Mouse (Mus musculus) mesoderm, embryonic 11.5 days (tissue): ENCODE measurements around the gene B3glct.

Experiments used
- DNase-seq: peaks from one replicate; pipeline ENCODE4 v3.0.0-alpha.2; 2012; ENCODE audit warnings: low read depth, low spot score

The B3glct gene

DNA sequence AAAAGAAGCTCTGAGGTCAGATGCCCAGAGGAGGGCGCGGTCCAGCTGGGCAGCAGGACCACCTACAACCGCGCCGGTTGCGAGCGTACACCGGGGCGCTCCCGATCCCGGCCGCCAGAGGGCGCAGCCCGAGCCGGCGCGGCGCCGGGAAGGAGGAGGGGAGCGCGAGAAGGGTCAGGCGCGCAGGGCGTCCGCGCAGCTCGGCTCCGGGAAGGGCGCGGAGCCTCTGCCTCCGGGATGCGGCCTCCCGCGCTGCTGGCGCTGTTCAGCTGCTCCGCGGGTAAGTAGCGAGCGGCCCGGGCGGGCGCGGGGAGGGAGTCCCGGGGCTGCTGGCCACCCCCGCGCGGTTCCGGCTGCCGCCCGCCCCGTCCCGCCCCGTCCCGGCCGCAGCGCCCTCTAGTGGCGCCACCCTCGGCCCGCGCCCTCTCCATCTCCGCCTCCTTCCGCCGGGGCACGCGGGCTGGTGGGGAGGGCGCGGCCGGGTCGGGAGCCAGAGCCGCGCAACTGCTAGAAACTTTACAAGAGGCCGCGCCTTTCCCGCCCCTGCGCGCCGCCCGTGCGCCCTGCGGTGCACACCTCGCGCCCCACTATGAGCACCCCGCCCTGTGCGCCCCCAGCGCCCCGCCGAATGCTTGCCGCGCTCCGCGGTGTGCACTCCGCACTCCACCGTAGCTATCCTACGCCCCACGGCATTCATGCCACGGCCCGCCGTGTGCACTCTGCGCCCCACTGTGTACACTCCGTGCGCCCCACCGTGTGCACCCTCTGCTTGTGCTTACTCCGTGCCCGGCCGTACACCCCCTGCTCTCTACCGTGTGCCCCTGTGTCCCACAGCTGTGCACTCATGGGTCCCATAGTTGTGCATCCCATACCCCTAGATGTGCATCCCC is at the start of gene B3glct:
B3glct (plus strand) TSS at position 131 of the 890 bp plus-strand sequence.
- DNase-seq = peak; percentile 87

DNA sequence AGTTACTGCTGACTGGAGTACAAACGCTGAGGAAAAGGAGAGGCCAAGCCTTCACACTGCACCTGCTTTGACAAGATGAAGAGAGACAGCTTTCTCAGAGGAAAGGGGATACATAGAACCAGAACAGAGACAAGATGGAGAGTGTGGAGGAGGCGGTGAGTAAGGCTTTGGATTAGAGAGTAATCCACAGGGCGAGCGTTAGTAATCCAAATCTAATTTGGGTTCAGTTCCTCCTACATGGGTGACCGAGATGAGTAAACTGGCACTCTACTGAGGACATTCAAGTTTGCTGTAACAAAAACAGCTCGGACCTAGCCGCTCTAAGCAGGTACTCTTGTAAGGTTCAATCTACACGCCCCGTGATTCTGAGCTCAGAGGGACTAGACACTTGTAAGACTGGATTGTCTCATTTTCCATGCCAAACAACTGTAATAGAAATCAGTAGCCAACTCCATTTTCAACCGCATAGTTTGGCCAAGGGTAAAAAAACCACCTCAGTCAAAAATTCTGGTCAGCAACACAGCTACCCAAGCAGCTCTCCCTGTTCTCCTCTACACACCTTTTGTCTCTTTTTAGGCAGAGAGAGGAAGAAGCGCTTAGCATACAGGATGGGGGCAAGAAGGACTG is 43.5 kb upstream of the B3glct start:
- no peak for DNase-seq

DNA sequence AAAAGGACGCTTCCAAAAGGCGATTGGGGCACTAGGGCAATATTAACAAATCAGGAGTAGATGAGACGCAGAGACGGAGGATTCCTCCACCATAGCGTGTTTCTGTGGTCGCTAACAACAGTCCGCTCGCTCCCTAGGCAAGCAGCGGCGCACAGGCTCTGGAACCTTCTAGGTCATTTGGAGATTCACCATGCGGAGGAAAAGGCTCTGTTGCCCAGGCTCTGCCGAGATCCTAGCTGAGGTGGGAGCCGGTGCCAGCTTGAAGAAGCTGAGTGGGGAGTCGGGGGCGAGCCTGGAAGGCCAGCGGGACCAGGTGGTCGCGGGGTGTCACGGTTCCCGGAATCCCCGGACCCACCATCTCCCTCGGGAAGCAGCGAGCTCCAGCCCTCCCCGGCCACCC is 42.5 kb upstream of the B3glct start:
- DNase-seq = no peak

DNA sequence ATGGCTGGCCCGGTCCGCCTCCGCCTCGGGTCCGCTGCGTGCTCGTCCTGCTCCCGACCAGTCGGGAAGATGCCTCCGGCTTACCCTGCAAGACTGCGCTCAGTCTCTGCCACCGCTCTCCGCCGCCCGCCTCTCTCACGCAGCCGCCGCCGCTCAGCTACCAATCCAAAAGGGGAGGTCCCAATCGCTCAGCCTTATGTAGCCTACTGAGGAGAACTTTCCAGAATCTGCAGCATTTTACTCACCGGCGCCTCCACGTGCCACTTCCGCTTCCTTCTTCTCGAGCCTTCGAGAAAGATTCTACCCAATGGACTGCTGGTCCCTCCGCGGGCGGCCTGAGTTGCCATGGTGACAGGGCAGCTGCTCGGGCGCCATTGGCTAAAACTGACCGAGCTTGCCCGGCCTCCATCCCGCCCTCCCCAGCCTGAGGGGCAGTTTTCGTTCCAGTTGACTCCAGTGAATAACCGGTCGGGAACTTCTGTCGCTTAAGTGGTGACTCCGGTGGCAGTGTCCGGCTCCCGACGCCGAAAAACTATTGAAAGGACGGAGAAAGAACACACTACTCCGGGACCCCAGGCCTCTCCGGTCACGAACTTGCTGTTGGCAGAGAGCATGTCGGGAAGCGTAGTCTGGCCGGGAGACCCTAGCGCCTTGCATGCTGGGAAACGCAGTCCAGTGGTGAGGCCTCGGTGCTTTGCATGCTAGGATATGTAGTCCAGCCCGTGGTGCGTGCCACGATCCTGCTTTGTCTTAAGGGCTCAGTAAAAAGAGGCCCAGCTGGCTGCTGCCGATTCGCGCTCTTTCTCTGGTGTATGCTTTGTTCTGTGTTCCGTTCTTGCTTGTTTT is 41.7 kb upstream of the B3glct start, which contains the start of gene Hsph1:
Hsph1 (minus strand) TSS at position 302 of the 846 bp plus-strand sequence.
- peak; percentile 98 for DNase-seq

DNA sequence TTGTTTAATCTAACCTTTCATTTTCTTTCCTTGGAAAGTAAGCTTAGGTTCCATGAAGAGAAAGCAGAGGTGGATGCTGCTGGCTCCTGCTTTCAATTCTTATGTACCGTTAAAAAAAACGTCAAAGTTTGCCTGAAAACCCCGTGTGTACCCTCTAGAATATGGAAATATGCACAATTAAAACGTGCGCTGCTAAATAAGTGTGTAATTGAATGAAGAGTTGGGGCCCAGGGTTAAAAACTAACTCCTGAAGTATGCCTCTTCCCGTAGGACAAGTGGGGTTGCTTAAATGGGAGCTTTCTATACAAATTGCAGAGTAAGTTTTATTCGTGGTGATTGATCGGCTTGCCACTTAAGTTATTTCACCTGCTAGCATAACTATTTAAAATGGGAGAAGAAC is 40.7 kb upstream of the B3glct start:
- DNase-seq = no peak

DNA sequence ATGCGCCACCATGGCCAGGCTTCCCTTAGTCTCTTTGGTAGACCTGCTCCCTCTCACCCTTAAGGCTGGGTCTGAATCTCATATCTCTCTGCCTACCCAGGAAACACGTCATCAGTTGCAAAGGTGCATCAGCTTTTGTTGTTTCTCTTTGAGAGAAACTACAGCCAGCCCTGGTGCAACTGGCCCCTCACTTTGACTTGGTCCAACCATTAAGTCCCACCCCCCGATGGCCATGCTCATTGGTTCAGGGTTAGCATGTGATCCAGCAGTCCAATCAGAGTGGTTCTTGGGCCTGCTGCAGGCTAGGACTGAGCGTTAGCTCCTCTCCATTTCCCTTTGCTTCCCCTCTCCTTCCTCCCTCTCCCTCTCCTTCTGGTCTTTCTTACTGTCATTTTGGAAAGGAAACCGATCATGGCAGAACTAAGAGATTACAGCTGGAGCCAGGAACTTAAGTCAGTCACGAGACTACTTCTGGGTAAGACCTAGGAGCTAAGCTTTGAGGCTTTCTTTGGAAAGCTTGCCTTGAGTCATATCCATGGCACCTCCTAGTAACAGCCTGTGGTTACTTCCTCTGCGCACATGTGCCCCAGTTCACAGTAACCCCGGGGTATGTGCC is 36.6 kb upstream of the B3glct start:
- no peak for DNase-seq

DNA sequence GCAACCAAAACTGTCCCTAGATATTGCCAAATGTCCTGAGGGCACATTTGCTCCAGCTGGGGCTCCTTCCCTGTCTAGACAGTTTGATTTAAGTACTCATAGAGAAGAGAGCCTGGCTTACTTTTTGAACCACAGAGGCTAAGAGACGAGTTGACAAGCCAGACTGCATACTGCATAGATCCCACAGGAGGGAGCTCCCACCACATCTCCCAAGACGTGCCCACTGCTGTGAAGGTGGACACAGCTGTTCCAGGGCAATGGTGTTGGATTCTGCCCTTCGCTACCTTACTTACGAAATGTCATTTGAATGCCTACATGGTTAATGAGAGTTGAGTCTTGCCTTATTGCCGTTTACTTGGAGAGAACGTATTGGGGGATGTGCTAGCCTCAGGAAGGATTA is 35.7 kb upstream of the B3glct start:
- peak; percentile 22 for DNase-seq

DNA sequence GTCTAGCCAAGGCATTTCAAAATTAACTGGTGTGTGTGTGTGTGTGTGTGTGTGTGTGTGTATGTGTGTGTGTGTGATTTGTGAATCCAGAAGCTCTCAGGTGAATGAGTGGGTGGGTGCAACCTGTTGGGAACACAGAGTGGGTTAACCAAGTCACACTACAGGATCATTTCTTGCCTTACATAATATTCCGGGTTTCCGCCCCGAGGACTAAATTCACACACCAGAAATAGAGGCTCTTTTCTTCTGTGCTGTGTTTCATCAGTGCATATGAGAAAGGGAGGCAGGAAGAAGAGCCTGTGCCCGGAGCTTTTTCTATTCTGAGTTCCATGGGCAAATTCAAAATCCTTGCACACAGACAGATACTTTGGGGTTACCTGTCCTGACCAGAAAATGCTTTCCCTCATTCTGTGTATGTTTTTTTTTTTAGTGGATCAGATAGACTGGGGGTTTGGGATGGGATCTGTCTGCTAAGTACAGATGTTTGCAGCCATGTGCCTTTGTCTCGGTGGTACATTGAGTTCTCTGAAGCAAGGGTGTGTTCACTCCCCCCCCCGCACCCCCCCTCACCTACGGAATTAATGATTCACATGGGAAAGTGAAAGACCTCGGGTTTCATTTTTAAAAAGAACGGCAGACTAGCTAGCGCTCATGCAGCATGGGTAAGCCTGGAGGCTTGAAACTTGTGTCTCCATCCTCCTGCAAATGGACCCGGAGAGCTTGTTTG is 35.1 kb upstream of the B3glct start:
- DNase-seq = no peak

DNA sequence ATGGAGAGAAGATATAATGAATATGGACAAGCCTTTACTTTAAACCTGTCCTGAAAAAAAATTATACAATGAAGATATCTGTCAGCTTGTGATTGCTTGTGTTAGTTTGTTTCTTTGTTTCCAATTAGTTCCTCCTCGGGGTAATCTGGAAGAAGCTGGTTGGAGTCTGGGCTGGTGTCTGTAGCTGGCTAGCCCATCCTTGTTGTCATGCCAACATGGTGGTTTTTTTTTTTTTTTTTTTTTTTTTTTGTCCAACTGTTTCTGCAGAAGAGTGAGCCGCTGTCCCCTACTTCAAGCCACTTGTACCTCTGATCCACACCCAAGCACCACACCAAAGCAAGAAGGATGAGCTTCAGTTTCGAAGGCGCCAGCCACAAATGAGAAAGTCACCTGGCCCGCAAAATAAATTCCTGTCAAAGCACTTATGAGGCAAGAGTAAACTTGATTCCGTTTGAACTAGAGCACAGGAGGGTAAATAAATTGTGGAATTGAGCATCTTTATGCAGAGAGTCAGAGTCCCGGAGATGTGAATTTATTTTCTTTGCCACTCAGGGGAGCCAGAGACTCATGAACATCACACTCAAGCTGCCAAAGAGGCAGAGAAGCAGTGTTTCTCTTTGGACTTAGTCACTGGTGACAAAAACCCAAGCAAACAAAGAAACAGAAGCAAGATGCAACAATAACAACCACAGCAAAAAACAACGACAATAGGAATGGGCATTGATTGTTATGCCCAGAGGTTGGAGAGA is 30.5 kb upstream of the B3glct start:
- DNase-seq = no peak

DNA sequence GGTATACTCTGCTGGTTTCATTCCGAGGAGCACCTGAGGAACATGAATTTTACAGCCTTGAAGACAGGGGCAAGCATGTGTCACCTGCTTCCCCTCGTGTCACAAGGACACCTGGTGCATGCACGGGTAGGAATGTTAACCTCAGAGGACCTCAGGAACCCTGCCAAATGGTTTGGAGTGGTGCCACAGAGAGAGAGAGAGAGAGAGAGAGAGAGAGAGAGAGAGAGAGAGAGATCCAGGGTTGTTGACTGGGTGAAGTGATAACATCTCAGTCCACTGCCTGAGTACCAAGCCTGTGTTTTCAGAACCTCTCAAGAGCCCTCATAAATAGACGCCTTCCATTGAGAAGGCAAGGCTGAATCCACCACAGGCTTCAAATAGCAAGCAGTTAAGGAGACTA is 29.8 kb upstream of the B3glct start:
- DNase-seq = no peak

DNA sequence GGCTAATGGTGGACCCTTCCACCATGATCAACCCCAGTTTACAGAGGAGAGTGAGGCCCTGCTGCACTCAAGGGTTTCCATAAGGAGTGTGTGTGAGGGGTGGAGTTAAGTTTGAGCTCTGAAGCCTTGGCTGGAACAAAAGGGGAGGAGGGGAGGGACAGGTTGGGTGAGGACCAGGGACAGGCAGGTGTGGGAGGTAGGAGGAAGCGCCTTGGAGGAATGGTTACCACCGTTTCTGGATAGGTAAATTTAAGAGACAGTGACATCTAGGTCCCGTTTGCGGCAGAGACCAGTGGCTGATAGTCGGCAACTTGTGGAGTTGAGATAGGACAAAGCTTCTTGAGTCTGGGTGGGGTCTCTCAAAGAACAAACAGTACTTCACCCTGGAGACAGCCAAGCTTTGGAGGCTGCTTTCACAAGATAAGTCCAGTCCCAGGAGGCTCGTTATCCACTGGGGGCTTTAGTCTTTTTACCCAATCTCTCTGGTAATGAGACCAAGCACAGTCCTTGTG is 29.1 kb upstream of the B3glct start:
- no peak for DNase-seq

DNA sequence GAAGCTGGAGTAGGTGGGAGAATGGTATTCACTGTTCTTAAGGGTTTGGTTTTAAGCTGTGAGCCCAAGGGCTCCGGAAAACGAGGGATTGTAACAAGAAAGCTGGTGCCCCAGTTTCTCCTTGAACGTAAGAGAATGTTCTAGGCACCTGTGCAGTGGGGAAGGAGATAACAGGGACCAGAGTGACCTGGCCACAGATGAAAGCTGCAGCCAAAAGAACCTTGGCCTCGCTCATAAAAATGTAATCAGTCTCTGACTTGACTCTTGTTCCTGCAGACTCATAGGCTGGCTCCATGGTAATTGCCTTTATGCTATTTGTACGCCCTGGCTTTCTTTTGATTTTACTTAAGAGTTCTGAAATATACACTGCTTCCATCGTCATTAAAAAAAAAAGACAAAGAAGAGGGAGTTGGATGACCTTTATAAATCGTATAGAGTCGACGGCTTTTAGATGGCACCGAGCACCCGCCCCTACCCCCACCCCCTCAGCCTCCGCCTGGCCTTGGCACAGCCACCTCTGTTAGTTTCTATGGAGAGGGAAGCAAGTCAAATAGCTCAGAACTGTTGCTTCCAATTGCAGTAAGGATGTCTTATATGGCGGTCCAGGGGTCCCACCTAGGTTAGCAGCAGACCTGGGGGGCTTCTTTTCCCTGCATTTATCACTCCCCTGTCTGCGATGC is 28.4 kb upstream of the B3glct start:
- no peak for DNase-seq

DNA sequence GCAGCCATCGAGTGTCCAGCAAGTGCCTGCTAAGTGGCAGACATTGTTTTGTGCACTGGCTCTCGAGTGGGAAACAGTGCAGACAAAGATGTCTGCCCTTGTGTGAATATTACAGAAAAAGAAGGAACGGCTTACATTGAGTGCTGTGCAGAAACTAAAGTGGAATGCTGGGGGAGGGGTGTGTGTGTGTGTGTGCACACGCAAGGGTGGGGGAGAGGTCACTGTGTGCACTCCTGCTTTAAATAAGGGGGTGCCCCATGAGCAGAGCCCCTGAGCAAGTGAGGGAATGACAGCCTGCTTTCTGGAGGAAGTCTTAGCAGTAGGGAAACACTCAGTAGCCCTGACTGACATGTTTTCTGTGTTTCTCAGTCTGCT is 27.9 kb upstream of the B3glct start:
- DNase-seq = no peak

DNA sequence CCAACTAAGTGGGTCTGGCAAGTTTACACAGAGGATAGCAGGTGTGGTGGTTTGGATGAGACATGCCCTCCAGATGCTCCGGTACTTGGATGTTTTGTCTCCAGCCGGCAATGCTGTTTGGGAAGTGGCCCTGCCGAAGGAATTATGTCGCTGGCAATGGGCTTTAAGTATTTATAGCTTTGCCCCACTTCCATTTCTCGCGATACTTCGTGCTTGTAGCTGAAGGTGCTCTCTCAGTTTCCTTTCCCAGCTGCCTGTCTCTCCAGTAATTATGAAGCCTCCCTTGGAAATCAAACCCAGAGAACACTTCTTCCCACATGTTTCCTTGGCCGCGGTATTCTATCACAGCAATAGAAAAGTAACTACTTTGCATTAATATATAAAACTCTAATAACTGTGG is 22.4 kb upstream of the B3glct start:
- no peak for DNase-seq

DNA sequence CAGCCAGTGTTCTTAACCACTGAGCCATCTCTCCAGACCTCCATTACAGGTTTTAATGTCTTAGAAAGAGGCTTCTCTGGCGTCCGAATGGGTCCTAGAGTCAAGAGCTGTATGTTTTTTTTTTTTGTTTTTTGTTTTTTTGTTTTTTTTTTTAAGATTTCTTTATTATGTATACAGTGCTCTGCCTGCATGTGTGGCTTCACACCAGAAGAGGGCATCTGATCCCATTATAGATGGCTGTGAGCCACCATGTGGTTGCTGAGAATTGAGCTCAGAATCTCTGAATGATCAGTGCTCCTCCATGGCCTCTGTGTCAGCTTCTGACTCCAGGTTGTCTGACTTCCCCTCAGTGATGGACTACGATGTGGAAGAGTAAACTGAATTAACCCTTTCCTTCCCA is 20.0 kb upstream of the B3glct start:
- DNase-seq = no peak

DNA sequence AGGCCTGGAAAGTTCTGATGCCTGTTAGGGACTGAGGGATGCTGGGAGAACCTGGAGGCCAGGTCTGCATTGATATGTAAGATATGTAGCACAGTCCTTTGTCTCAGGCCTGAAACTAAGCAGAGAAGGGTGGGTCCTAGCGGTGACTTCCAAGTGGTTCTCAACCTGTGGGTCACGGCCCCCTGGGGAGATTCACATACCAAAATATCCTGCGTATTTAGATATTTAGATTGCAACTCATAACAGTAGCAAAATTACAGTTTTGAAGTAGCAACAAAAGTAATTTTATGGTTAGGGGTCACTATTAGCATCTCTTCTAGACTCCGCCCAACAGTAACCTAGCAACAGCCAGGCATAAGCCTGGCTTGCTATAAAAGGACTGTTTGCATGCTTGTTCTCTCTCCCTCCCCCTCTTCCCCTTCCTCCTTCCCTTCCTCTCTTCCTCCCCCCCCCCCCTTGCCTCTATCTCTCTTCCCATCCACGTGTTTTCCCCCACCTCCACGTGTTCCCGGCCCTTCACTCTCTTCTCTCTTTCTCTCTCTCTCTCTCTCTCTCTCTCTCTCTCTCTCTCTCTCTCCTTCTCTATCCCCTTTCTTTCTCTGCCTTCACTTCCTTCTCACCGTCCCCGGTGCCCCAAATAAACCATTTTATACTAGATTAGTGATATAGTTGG is 19.2 kb upstream of the B3glct start:
- no peak for DNase-seq

DNA sequence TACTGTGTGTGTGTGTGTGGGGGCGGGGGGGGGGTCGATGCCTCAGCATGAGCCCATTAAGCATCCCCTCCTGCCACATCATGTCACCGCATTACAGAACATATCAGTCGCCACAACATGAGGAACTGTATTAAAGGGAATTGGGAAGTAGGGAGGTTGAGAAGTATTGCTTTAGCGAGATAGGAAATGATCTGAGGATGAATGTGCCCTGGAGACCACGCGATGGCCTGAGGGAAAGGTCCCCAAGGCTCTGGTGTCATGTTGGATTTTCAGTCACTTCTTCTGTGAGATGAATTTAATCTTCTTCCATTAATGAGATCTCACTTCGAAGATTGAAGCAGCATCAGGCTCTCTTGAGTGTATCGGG is 18.6 kb upstream of the B3glct start:
- DNase-seq = no peak

DNA sequence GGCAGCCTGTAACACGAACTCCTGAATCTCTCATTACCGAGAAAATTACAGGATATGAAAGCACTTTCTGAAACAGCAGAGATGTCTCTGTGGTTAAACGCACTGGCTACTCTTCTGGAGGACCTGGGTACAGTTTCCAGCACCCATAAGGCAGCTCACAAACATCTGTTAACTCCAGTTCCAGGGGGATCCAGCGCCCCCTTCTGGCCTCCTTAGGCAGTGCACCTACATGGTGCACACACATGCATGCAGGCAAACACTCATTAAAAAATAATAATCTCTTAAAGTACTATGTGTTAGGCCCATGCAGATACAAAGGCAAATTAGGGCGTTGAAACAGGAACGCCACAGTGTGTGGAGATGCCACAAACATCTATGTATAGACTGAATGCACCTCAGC is 16.6 kb upstream of the B3glct start:
- DNase-seq = no peak

DNA sequence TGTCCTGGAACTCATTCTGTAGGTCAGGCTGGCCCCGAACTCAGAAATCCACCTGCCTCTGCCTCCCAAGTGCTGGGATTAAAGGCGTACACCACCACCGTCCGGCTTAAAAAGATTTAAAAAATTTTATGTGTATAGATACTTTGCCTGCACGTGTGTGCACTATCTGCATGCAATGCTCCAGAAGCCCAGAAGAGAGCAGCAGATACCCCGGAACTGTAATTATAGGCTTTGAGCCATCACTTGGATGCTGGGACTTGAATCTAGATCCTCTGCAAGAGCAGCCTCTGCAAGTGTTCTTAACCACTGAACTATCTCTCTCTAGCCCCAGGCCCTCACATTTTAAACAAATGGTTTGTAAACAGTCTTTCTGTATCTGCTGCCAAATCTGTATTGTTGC is 15.1 kb upstream of the B3glct start:
- no peak for DNase-seq
